Mouse (Mus musculus): Measurements from ENCODE around the gene Scd4. TPM values are rescaled to one million over a fixed set of nuclear protein-coding genes. Genes with fewer than 3 reads are reported as not detected.

Scd4 gene
- total RNA-seq, 1 experiment from 2014 or later = 2.9 TPM

DNA sequence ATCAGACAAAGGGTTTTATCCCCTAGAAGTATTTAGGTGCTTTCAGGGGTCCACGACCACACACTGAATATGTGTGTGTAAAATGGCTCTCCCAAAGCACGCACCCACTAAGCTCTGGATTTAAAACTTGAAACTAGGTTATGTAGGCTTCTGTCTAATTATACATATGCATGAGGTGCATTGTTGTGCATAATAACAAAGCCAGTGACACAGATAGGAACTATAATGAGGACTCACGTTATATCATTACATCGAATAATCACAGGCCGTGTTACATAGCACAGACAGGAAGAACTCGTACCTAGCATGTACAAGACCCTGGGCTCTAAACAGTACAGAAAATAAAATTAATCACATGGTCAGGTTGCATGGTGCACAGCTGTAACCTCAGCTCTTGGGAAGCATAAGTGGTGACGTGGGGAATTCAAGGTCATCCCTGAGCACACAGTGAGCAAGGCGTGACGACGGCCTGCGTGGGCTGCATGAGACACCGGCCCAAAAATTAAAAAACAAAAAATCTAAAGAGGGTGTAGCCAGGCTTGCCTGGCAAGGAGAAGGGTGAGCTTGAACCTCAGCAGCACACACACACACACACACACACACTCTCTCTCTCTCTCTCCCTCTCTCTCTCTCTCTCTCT is 49.9 kb downstream of the Scd4 start:
- peak; percentile 43 for DNase-seq

DNA sequence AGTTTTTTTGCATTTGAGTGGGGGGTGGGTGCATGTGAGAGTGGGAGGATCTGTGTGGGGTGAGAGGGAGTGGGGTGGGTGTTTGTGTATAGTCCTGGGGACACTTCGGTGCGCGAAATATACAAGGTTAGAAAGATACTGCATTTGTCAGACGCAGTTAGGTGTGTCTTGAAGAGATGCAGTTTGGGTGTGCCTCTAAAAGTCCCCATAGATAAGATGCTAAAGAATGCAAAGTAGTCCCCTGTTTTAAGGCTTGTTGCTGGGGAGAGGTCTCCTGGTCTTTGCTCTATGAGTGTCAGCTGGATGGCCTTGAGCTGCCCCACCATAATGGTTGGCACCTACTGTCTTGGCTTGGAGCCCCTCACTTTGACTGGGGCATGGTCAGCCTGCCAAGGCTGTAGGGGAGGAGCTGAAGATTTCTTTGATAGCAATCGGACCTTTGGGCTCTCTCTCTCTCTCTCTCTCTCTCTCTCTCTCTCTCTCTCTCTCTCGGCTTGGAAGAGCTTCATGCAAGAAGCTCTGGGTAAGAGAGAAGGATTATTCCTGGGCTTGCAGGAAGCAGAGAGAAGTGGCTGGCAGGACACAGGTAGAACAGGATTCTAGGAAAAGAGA is 53.1 kb downstream of the Scd4 start:
- peak; percentile 39 for DNase-seq

DNA sequence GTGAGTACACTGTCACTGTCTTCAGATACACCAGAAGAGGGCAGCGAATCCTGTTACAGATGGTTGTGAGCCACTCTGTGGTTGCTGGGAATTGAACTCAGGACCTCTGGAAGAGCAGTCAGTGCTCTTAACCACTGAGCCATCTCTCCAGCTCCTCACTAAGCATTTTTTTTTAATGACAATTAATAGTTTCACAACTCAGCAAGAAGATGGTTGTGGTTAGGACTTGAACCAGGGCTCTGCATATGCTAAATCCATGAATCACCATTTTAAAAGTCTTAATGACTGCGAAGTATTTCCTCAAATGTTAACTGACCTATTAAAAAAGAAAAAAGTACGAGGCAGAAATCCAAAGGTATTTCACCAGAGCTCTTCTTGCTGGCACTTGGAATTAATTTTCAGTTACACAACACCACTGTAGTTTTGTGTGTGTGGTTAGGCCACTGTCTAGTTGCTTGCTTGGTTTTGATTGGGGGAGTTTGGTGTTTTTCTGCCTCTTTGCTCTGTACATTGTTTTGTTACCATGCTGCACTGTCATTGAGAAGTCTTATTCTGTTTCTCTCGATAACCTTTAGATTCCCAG is 54.3 kb downstream of the Scd4 start:
- DNase-seq = no peak

DNA sequence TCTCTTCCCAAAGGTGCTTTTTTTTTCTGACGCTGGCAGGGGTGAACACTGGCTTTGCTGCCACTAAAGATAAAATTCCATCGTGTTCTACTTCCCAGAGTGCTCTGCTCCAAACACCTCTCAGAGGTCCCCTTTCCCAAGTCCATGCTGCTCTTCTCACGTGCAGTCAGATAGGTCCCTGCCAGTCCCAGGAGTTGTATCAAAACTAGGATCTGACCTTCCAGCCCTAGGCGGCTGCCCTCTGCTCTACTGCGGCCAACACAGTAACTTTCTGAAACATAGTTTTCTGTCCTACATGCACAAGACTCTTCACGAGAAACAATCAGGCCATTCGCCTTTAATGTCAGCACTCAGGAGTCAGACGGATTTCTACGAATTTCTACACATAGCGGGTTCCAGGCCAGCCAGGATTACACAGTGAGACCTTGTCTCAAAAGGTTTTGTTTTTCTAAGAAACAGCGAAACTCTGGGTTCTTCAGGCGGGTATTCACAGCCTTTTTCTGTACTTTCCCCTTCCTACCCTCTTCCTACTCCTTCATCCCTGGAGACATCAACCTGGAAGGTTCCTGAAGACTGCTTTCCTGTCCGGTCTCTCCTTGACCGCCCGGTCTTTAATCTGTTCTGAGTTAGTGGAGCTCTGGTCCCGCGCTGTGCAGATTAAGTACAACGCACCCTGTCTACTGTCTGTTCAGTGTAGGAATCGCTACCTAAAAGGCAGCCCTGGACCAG is 55.0 kb downstream of the Scd4 start:
- peak; percentile 45 for DNase-seq

DNA sequence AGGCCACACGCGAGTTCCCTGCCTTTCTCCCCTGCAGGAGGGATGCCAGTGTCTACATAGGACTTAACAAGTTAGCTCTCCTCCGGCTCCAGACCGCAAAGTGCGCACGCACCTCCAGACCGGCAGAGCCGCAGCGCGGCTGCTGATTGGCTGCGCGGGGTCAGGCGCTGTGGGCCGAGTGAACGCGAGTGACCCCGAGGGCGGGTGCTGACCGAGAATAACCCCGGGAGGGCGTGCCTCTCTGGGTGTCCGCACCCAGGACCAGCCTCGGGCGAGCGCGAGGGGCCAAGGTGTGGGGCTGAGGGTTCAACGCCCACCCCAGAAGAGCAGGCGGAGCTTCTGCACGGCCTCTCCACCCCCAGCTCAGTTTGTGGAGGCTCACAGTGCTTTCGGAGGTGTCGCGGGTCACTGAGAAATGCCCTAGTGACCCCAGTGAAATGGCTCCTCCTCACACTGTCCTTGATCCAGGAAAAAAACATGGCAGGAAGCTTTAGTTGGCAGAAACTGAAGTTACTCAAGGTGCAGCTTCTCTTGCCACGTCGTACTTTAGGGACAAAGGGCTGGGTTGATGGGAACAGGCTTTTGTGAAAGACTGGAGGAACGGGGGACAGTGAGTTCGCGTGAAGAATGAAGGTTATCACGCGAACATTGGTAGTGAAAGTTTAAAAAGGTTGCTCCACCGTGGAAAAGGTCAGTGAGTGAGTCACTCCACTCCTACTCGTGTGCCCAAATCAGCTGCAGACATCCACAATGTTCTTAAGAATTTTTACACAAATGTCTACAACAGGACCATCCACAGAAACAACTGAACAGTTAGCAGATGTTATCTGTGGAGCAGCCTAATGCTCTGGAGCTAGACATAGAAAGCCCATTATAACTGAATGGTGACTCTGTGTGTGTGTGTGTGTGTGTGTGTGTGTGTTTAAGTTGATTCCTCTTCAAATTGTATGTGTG is 55.9 kb downstream of the Scd4 start:
- peak; percentile 98 for DNase-seq

DNA sequence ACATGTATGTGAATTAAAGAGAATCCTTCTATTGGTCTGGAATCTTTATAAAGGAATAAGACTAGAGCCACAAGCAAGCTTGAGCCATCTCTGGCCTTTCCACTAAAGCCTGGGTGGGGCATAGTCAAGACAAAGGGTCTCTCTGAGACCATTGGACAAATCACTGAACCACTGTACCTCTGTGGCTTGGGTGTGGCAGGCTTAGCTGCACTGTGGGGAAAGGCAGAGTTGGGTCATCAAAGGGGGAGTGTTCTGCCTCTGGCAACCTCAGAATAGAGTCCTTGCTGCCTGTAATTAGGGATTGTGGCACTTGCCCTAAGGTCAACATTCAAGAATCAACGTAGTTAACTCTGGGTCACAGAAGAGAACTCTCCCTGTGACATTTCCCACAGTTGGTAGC is 56.6 kb downstream of the Scd4 start:
- peak; percentile 58 for DNase-seq

DNA sequence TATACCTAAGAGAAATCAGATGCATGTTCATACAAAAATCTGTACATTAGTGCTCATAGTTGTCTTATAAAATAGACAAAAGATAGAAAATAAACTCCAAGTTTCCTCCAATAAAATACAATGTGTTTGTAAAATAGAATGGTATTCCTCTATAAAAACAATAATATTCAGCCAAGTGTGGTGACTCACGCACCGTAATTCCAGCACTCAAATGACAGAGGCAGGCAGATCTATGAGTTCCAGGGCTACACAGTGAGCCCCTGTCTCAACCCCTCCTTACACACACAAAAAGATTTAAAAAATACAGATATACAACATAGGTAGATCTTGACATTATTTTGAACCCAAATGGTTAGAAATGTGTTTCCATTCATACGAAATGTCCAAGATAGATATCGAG is 59.0 kb downstream of the Scd4 start:
- DNase-seq = no peak

DNA sequence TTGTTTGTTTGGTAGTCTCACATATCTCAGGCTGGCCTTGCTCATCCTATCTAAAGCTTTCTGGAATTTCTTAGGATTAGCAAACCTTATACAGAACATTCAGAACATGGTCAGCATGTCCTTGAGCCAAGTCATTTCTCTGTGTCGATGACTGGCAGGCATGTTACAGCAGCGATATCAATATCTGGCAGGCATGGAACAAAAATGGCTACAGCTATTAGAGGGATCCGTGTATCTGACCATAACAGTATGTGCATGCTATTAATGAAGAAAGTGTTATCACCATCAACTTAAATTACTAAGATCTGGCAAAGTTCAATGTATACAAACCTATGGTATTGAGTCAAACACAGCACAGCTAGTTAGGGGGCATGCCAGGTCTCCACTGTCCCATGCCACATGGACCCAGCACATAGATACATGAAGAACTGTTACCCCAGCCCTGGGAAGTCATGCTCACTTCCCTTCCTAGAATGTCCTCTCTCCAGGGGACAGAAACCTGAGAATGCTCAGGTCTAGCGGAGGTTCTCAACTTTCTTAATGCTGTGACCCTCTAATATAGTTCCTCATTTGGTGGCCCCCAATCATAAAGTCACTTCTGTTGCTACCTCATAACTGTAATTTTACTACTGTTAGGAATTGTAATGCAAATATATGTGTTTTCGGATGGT is 59.6 kb downstream of the Scd4 start:
- DNase-seq = no peak

DNA sequence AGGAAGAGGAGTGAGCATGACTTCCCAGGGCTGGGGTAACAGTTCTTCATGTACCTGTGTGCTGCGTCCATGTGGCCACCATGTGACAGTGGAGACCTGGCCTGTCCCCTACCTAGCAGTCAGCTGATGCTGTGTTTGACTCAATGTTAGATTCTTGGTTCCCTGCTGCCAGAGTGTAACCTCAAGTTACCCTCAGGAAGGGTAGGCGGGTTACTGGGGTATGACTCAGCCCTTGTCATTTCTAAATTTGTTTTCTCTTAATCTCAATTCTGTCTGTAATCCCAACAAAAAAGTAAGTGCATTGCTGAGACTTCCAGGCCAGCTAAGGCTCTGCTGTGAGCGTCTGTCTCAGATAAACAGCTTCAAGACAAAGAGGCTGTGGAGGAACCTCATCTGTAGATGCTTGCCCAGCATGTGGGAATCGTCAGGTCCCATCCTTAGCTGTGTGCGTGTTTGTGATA is 61.1 kb downstream of the Scd4 start:
- DNase-seq = no peak

DNA sequence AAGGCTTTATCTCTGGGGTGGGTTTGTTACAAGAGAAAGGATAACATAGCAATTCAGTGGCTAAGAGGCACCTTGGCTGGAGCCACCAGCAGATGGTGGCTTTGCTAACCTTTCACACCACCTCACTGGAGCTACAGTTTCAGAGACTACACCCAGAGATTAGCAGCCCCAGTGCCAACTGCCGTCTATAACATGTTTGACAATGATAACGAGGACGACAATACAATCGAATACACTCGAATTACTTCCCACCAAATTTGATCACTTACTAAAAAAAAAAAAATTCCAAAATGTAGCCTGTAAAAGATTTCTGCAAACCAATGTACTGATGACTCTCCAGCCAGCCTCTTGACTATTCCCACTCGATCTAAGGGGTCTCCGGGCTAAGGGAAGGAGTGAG is 62.1 kb downstream of the Scd4 start:
- DNase-seq = no peak

Small RNA genes lying within 50 kb of the gene (microRNA-seq; reads per million reads assigned to microRNA genes)
- 2.6 to 4.6 reads per million in 2 experiments for gene Mir5114

Other genes starting within 250 kb of the Scd4 start
- 60.3 and 61.7 TPM in 2 replicates for gene Chuk, start 225.6 kb upstream of the Scd4 start, total RNA-seq (2021)
- gene Cwf19l1, start 197.2 kb upstream of the Scd4 start, total RNA-seq (2021) = 20.4 and 27.1 TPM in 2 replicates
- gene Bloc1s2, start 186.6 kb upstream of the Scd4 start, total RNA-seq (2021) = 27.5 and 34.5 TPM in 2 replicates
- gene Pkd2l1, start 140.7 kb upstream of the Scd4 start, total RNA-seq (2021) = not detected in 2 replicates
- gene Scd3, start 129.8 kb upstream of the Scd4 start, total RNA-seq (2021) = 0.15 TPM in 1 of 2 replicates, not detected in the other
- gene Scd2, start 39.4 kb upstream of the Scd4 start, total RNA-seq (2021) = 337 and 408 TPM in 2 replicates
- 186 and 262 TPM in 2 replicates for gene Scd1, start 74.8 kb downstream of the Scd4 start, total RNA-seq (2021)
- 0.11 and 0.19 TPM in 2 replicates for gene Wnt8b, start 160.4 kb downstream of the Scd4 start, total RNA-seq (2021)
- 3.4 and 5.2 TPM in 2 replicates for gene Sec31b, start 212.8 kb downstream of the Scd4 start, total RNA-seq (2021)
- not detected in 2 replicates for gene Gm20538, start 219.7 kb downstream of the Scd4 start, total RNA-seq (2021)
- 943 and 1,009 TPM in 2 replicates for gene Ndufb8, start 222.3 kb downstream of the Scd4 start, total RNA-seq (2021)
- gene Hif1an, start 229.8 kb downstream of the Scd4 start, total RNA-seq (2021) = 27.4 and 31.2 TPM in 2 replicates